Mouse (Mus musculus) stomach, postnatal 0 days (tissue): ENCODE data around the gene Rc3h2.

Experiments
- CTCF ChIP-seq: IDR thresholded peaks from 2 replicates; pipeline ENCODE4 v1.5.1; 2016; ENCODE audit warnings: antibody characterized with exemption, low read depth, mild to moderate bottlenecking, moderate library complexity
- EP300 ChIP-seq: optimal IDR thresholded peaks from 2 replicates; pipeline ENCODE3; 2016; ENCODE audit warnings: antibody characterized with exemption

DNA sequence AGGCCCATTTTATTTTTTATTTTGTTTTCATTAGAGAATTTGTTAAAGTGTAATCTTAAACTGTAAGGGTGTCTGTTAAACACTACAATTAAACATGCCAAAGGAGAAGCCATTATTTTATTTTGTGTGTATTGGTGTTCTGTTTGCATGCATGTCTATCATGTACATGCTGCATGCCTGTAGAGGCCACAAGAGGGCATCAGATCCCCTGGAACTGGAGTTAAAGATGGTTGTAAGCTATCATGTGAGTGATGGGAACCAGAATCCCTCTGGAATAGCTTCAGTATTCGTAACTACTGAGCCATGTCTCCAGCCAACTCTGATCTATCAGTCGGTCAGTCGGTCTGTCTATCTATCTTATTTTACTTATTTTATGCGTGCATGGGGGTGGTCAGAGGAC, 38.0 kb upstream of the Rc3h2 start:
- TF ChIP-seq CTCF (peak; percentile 42), EP300 (no peak)
